Mouse (Mus musculus) 416B (cell line): ENCODE results near the gene Wnt11.

Source experiments
- DNase-seq: peaks from one replicate; pipeline ENCODE4 v3.0.0; 2011; ENCODE audit warnings: low read depth

Wnt11 gene

GRCm38 (mm10) chr7:98834711-98835321, at the start of gene Wnt11:
Wnt11 (plus strand) TSS chr7:98835112.
- DNase-seq, result no peak

GRCm38 (mm10) chr7:98786792-98787612, 47.9 kb upstream of the Wnt11 start:
- peak; percentile 51 for DNase-seq

GRCm38 (mm10) chr7:98788721-98789120, 46.2 kb upstream of the Wnt11 start:
- DNase-seq, result peak; percentile 38

DNA sequence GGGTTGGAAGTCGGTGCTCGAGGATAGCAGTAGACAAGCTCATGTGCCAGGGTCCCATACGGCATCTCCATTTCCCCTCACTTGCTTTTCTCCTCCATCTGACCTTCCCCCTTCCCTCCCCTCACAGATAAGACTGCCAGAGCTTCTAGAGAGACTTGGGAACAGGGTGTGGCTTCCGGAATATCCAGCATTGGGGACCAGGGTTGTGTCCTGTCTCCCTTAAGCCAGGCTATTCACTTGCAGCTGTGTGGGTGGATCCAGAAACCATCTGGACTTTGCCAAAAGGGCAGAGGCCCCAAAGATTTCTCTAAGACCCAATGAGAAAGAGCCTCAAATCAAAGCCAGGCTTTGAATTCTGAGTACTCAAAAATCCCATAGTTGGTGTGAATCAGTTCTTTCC, 45.8 kb upstream of the Wnt11 start:
- no peak for DNase-seq

GRCm38 (mm10) chr7:98791864-98792263, 43.0 kb upstream of the Wnt11 start:
- DNase-seq, result no peak

GRCm38 (mm10) chr7:98793811-98794210, 41.1 kb upstream of the Wnt11 start:
- DNase-seq, result no peak

GRCm38 (mm10) chr7:98794444-98794843, 40.5 kb upstream of the Wnt11 start:
- no peak for DNase-seq

DNA sequence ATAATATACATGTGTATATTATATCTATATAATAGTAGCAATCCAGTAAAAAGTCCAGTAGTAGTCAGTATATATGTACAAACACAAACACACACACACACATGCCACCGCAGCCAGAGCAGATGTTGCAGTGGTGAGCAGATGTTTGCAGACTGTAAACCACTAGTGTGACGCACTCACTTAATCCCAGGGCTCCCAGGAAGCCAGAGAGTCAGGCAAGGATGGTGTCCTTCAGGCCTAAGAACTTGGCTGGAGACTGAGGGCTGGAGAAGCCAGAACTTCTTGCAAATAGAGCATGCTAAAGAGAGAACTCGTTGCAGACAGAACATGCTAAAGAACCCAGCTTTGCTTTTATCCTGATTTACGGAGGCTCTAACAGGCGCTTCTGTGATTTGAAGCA, 39.3 kb upstream of the Wnt11 start:
- DNase-seq, result no peak

DNA sequence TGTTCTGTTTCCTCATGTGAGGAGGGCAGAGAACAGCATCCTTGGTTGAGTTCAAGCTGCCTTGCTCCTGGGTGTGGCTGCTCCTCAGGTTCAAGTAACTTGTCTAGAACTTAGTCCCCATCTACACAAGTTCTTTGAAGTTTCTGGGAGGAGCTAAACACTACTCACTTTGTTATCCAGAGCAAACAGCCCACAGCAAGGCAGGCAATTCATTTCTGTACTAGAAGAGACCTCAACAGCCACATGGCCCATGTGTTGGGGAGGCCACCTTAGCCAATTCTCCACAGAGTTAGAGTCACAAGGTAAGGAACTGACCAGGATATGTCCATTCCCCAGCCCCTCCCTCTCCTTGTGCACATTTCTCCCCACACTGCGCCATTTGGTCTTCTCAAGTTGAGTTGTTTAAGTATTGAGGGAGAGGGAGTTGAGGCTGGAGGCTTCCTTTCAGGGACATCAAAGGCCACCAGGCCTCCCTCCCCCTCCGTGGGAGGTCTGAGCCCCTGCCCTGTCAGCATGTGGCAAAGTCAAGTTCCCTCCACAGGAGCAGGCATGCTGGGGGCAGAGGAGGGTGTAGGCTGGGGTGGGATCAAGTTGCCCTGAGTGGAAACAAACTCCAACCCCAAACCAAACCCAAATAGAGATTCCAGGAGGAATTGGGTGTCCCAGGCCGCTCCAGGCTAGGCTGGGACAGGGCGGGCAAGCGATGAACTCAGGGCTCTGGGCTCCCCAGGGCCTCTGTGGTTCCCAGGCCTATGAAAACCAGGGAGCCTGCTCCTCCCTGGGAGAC, 37.4 kb upstream of the Wnt11 start:
- DNase-seq, result no peak

DNA sequence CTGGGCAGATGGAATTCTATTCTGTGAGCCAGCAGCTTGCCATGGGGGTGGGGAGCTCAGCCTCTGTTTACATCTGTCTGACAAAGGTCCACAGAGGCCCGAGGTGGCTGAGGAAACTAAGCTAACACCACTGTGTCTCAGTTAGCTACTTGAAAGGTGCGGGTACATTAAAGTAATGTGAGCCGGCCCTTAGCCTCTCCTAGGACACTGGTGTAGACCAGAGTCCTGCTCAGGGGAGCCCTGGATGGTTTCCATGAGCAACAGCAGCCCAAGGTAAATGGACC, 36.8 kb upstream of the Wnt11 start:
- no peak for DNase-seq

GRCm38 (mm10) chr7:98800435-98800834, 34.5 kb upstream of the Wnt11 start:
- DNase-seq, result no peak

- no peak for DNase-seq
These were observed 33.8 kb upstream of the Wnt11 start for GRCm38 (mm10) chr7:98801086-98801485.

DNA sequence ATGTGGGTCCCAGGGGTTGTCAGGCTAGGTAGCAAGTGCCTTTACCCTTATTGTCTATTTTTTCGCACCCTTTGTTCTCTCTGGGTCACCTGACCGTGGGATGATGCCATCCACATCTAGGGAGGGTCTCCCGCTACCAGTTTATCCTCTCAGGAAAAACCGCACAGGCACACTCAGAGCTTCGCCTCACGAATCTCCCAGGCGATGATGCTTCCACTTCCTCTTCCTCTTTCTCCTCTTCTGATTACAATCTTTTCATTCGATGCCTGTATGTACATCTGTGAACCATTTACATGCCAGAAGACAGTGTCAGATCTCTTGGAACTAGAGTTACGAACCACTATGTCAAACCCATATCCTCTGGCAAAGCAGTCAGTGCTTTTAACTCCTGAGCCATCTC, 31.7 kb upstream of the Wnt11 start:
- peak; percentile 11 for DNase-seq

DNA sequence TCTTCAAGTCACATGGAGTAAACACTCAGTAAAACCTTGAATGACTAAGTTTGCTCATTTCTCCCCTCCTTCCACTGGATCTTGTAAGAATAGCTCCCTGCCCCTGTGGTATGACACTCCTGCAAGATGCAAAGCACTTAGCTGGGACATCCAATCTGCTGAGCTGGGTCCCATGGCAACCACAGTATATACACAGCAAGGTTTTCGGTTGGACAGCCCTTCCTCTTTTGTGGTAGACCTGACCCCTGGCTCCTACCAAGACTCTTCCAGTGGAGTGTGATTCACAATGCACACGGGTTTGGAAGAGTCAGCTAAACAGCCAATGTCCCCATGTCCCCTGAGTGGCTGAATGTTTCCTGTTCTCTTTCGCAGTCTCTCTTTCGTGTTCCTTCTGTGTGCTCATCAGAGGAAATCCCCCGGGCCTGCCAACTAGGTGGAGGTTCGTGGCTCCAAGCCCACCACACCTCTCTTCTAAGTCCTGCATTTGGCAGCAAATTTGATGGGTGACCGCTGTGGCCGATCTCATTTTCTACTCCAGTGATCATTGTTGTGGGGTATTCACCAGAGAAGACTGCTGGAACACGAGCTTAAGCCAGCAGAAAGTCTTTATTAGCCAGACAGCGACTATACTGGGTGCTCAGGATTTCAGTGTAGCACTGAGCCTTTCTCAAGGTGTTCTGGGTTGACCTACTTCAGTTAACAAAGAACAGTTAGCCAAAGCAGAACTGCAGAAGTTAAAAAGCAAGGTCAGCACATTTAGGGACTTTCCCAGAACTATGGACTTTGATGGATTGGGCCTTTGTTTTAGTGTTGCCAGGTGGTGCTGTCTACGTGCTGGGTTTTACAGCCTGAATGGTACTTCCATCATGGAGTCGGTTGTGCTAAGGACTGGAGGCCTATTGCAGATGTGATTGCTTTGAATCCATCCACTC, 29.8 kb upstream of the Wnt11 start:
- peak; percentile 91 for DNase-seq

GRCm38 (mm10) chr7:98806961-98807360, 28.0 kb upstream of the Wnt11 start:
- DNase-seq, result no peak

- DNase-seq, result peak; percentile 8
These were observed 25.5 kb upstream of the Wnt11 start for GRCm38 (mm10) chr7:98809372-98809771.

GRCm38 (mm10) chr7:98810619-98811018, 24.3 kb upstream of the Wnt11 start:
- no peak for DNase-seq

- no peak for DNase-seq
These were observed 14.4 kb upstream of the Wnt11 start for GRCm38 (mm10) chr7:98820501-98820900.

DNA sequence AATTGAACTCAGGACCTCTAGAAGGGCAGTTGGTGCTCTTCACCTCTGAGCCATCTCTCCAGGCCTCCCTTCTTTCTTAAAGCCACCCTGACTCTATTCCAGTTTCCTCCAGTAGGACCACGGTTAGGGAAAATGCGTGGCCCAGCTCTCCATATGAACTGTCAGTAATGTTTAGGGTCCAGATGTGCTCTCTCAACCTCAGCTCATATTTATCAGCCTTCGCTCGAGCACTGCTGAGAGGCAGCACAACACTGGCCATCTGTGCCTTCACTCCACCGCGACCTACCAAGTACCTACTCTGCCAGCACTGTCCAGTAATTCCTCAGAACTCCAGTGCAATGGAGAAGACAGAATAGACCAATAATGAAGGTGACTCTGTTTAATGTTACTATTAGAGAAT, 12.0 kb upstream of the Wnt11 start:
- no peak for DNase-seq

GRCm38 (mm10) chr7:98823896-98824822, 10.8 kb upstream of the Wnt11 start:
- DNase-seq, result no peak

- DNase-seq, result no peak
These were observed 6.9 kb upstream of the Wnt11 start for GRCm38 (mm10) chr7:98828052-98828451.
